Mouse (Mus musculus) colon, adult 2 months (tissue): ENCODE data around the gene Psmd6. TPM values are rescaled to one million over a fixed set of nuclear protein-coding genes. Genes with fewer than 3 reads are reported as not detected.

Experiments used
- polyA plus RNA-seq: library from polyadenylated mRNA; depleted of rRNA; stranded (reverse); fragments of >200 nt; gene quantifications from 2 replicates; pipeline ENCODE4 v1.2.3, GENCODE M21; 2012; rRNA removed

Psmd6 gene
- 14.0 and 22.2 TPM in 2 replicates for polyA plus RNA-seq

DNA sequence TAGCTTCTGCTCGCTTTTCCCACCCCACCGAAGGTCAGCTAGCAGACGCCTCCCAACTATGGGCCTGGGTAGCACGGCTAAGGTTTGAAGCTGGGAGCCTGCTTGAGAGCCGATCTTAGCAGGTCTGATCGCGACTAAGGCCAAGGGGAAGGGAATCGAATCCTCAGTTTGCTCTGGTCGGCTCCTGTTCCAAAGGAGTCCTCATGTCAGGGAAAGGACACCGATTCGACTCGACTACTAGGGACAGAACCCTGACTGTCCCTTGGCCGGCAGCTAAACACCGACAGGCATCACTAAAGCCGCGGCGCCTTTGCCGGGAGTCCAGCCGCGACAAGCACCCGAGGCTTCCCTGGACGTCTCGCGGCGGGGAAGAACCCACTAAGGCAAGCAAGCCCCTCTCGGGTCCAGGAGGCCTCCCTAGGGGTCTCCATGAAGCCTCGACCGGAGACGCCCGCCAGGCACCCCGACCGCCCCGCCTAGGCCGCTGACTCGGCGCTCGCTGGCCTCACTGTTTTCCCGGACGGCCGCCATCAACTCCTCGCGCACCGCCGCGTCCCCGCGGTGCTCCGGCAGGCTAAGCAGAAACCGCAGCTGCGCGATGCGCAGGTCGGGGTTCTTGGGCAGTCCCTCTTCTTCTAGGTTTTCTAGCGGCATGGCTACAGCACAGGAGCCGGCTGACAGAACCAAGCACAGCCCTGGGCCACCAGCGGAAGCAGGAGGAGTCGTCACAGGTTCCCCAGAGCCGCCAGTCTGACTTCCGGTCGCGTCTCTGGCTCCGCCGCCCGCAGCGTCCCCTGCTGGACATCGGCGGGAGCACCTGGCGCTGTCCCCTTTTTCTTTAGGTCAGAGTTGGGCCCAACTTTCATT, at the start of gene Psmd6:
TSS of gene Psmd6 (minus strand) at position 755 of the 867 bp plus-strand sequence.

Other genes starting within 250 kb of the Psmd6 start
- not detected in 2 replicates for gene Gm281, start 206.5 kb downstream of the Psmd6 start, polyA plus RNA-seq
- 27.5 and 28.7 TPM in 2 replicates for gene Atxn7, start 159.5 kb downstream of the Psmd6 start, polyA plus RNA-seq
- 11.0 and 16.4 TPM in 2 replicates for gene Thoc7, start 159.1 kb downstream of the Psmd6 start, polyA plus RNA-seq
- gene Olfr720, start 65.9 kb upstream of the Psmd6 start, polyA plus RNA-seq = not detected in 2 replicates
- gene Olfr31, start 201.8 kb upstream of the Psmd6 start, polyA plus RNA-seq = not detected in 2 replicates
- 23.9 and 39.4 TPM in 2 replicates for gene Il3ra, start 225.3 kb upstream of the Psmd6 start, polyA plus RNA-seq